Mouse (Mus musculus) common myeloid progenitor, adult 5-6 weeks (primary cell): ENCODE data around the gene Prg4. TPM values are rescaled to one million over a fixed set of nuclear protein-coding genes. Genes with fewer than 3 reads are reported as not detected.
A peak's percentile ranks its signal among the peaks of the same experiment; 100 is the strongest.

Source experiments
- ATAC-seq: replicated peaks from 2 replicates; pipeline ENCODE4 v1.8.0; 2016; ENCODE audit warnings: low read depth, mild to moderate bottlenecking, moderate TSS enrichment, inconsistent platforms; ENCODE audit not compliant: poor library complexity, severe bottlenecking
- total RNA-seq: library from RNA; stranded (forward); fragments of 200-1000, 187-1606 nt; gene quantifications from 2 replicates; pipeline ENCODE4 v1.2.3, GENCODE M21; 2017

Prg4 gene
- total RNA-seq, result 0.59 TPM in 1 of 2 replicates, not detected in the other

GRCm38 (mm10) chr1:150466132-150466531 lies at the start of gene Prg4:
Gene Prg4, minus strand, starts transcription at chr1:150466165.
- no peak for ATAC-seq

- no peak for ATAC-seq
Measured at GRCm38 (mm10) chr1:150513041-150513440, 47.1 kb upstream of the Prg4 start.

GRCm38 (mm10) chr1:150505794-150506193 lies 39.8 kb upstream of the Prg4 start:
- peak; percentile 74 for ATAC-seq

GRCm38 (mm10) chr1:150503321-150503720 lies 37.4 kb upstream of the Prg4 start:
- no peak for ATAC-seq

GRCm38 (mm10) chr1:150498177-150498576 lies 32.2 kb upstream of the Prg4 start:
- ATAC-seq, result no peak

- ATAC-seq, result peak; percentile 65
Measured at GRCm38 (mm10) chr1:150497690-150498089, 31.7 kb upstream of the Prg4 start.

GRCm38 (mm10) chr1:150496626-150497302 lies 30.8 kb upstream of the Prg4 start:
- ATAC-seq, result peak; percentile 66

GRCm38 (mm10) chr1:150489148-150489547 lies 23.2 kb upstream of the Prg4 start:
- no peak for ATAC-seq

GRCm38 (mm10) chr1:150480674-150481073 lies 14.7 kb upstream of the Prg4 start:
- no peak for ATAC-seq

- ATAC-seq, result no peak
Measured at GRCm38 (mm10) chr1:150472525-150472924, 6.6 kb upstream of the Prg4 start.

- peak; percentile 95 for ATAC-seq
Measured at GRCm38 (mm10) chr1:150469992-150470391, 4.0 kb upstream of the Prg4 start.

GRCm38 (mm10) chr1:150465364-150465763 lies 601 bp downstream of the Prg4 start:
- ATAC-seq, result no peak

GRCm38 (mm10) chr1:150463691-150464090 lies 2.3 kb downstream of the Prg4 start:
- no peak for ATAC-seq

- no peak for ATAC-seq
Measured at GRCm38 (mm10) chr1:150463068-150463467, 2.9 kb downstream of the Prg4 start.

- no peak for ATAC-seq
Measured at GRCm38 (mm10) chr1:150460595-150460994, 5.4 kb downstream of the Prg4 start.

- ATAC-seq, result peak; percentile 67; the same call in 1 of the 2 replicates
Measured at GRCm38 (mm10) chr1:150459599-150459998, 6.4 kb downstream of the Prg4 start.

- no peak for ATAC-seq
Measured at GRCm38 (mm10) chr1:150458977-150459376, 7.0 kb downstream of the Prg4 start.

- 0 out of 2 replicates have a peak, but pooled peaks have one; percentile 25 for ATAC-seq
Measured at GRCm38 (mm10) chr1:150441731-150442130, 24.2 kb downstream of the Prg4 start.

GRCm38 (mm10) chr1:150438641-150439040 lies 27.3 kb downstream of the Prg4 start:
- no peak for ATAC-seq

GRCm38 (mm10) chr1:150426216-150426615 lies 39.7 kb downstream of the Prg4 start:
- no peak for ATAC-seq

GRCm38 (mm10) chr1:150425665-150426064 lies 40.3 kb downstream of the Prg4 start:
- ATAC-seq, result no peak

GRCm38 (mm10) chr1:150418426-150418825 lies 47.5 kb downstream of the Prg4 start:
- no peak for ATAC-seq
